Mouse (Mus musculus): Measurements from ENCODE around the gene Il17rc. TPM values are rescaled to one million over a fixed set of nuclear protein-coding genes. Genes with fewer than 3 reads are reported as not detected.

The Il17rc gene
- polyA plus RNA-seq, 1 experiment from 2014 or later = 73.6 TPM

DNA sequence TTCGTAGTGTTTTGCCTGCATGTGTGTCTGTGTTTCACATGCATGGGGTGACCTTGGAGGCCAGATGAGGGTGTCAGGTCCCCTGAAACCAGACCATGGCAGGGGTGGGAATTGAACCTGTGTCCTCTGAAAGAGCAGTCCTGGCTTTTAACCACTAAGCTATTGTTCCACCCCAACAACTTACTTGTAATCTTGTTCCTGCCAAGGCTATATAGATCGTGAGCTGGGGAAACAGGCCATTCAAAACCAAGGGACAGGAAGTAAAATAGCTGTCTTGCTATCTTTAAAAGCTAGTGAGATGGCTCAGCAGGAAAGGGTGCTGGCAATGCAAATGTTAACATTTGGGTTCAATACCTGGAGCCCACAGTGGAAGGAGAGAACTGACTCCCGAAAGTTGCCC, 41.3 kb upstream of the Il17rc start:
- DNase-seq (ENCODE audit: low spot score) = no peak
- Histone ChIP-seq H3K27me3 (ENCODE audit: control insufficient read depth, insufficient read depth, low read length) (no peaks in the 10 kb centered on the region), H3K9ac (ENCODE audit: low read length) (no peak overlapping the region), H3K36me3 (ENCODE audit: control insufficient read depth, insufficient read depth, low read length) (no peaks in the 10 kb centered on the region), H3K4me2 (replicated peaks; ENCODE audit: low read depth) (no peak overlapping the region), H3K4me3 (ENCODE audit: low read depth, low read length) (no peak overlapping the region), H3K27ac (replicated peaks) (no peak overlapping the region), H3K4me1 (replicated peaks; ENCODE audit: control insufficient read depth, insufficient read depth) (no peaks in the 10 kb centered on the region), H3K9me3 (ENCODE audit: control insufficient read depth, low read length) (no peaks in the 10 kb centered on the region)
- 69% methylated on average over 3 of the region's 3 CpGs for WGBS
- ATAC-seq (ENCODE audit: low FRiP score, low TSS enrichment) = no peak
- no peak for TF ChIP-seq EP300 (optimal IDR thresholded peaks at IDR 0.05)
- TF ChIP-seq CTCF (IDR thresholded peaks at IDR 0.05; ENCODE audit: low read depth) = no peak

- no peak for TF ChIP-seq CTCF (IDR thresholded peaks at IDR 0.05; ENCODE audit: low read depth)
- TF ChIP-seq EP300 (optimal IDR thresholded peaks at IDR 0.05) = no peak
- H3K4me1 ChIP-seq (replicated peaks; ENCODE audit: control insufficient read depth, insufficient read depth) = no peaks in the 10 kb centered on the region
- H3K9ac ChIP-seq (ENCODE audit: low read length) = no peak overlapping the region
- no peak overlapping the region for H3K4me3 ChIP-seq (ENCODE audit: low read depth, low read length)
- no peak overlapping the region for H3K4me2 ChIP-seq (replicated peaks; ENCODE audit: low read depth)
- no peaks in the 10 kb centered on the region for H3K9me3 ChIP-seq (ENCODE audit: control insufficient read depth, low read length)
- DNase-seq (ENCODE audit: low spot score) (no peak), ATAC-seq (ENCODE audit: low FRiP score, low TSS enrichment) (peak; percentile 46)
- H3K36me3 ChIP-seq (ENCODE audit: control insufficient read depth, insufficient read depth, low read length) = no peaks in the 10 kb centered on the region
- H3K27me3 ChIP-seq (ENCODE audit: control insufficient read depth, insufficient read depth, low read length) = no peaks in the 10 kb centered on the region
- H3K27ac ChIP-seq (replicated peaks) = no peak overlapping the region
- WGBS = 47% methylated on average over 3 of the region's 3 CpGs
Measured at GRCm38 (mm10) chr6:113430846-113431245, 40.4 kb upstream of the Il17rc start.

- no peaks in the 10 kb centered on the region for H3K27me3 ChIP-seq (ENCODE audit: control insufficient read depth, insufficient read depth, low read length)
- TF ChIP-seq EP300 (optimal IDR thresholded peaks at IDR 0.05) (no peak), CTCF (IDR thresholded peaks at IDR 0.05; ENCODE audit: low read depth) (no peak)
- WGBS = 50% methylated on average over 3 of the region's 3 CpGs
- DNase-seq (ENCODE audit: low spot score) (no peak), ATAC-seq (ENCODE audit: low FRiP score, low TSS enrichment) (no peak)
- no peaks in the 10 kb centered on the region for H3K9me3 ChIP-seq (ENCODE audit: control insufficient read depth, low read length)
- no peak overlapping the region for H3K4me3 ChIP-seq (ENCODE audit: low read depth, low read length)
- H3K4me2 ChIP-seq (replicated peaks; ENCODE audit: low read depth) = no peak overlapping the region
- no peak overlapping the region for H3K27ac ChIP-seq (replicated peaks)
- H3K36me3 ChIP-seq (ENCODE audit: control insufficient read depth, insufficient read depth, low read length) = no peaks in the 10 kb centered on the region
- no peak overlapping the region for H3K9ac ChIP-seq (ENCODE audit: low read length)
- no peaks in the 10 kb centered on the region for H3K4me1 ChIP-seq (replicated peaks; ENCODE audit: control insufficient read depth, insufficient read depth)
Measured at GRCm38 (mm10) chr6:113431801-113432200, 39.4 kb upstream of the Il17rc start.

GRCm38 (mm10) chr6:113433661-113434060, 37.6 kb upstream of the Il17rc start:
- no peak overlapping the region; the same call in 1 of the 2 replicates for H3K4me3 ChIP-seq (ENCODE audit: low read depth, low read length)
- H3K27me3 ChIP-seq (ENCODE audit: control insufficient read depth, insufficient read depth, low read length) = no peaks in the 10 kb centered on the region
- DNase-seq (ENCODE audit: low spot score) (no peak), ATAC-seq (ENCODE audit: low FRiP score, low TSS enrichment) (no peak)
- H3K9ac ChIP-seq (ENCODE audit: low read length) = no peak overlapping the region
- H3K4me1 ChIP-seq (replicated peaks; ENCODE audit: control insufficient read depth, insufficient read depth) = no peaks in the 10 kb centered on the region
- no peaks in the 10 kb centered on the region for H3K36me3 ChIP-seq (ENCODE audit: control insufficient read depth, insufficient read depth, low read length)
- no peak overlapping the region for H3K4me2 ChIP-seq (replicated peaks; ENCODE audit: low read depth)
- no peak overlapping the region for H3K27ac ChIP-seq (replicated peaks)
- no peak for TF ChIP-seq CTCF (IDR thresholded peaks at IDR 0.05; ENCODE audit: low read depth)
- TF ChIP-seq EP300 (optimal IDR thresholded peaks at IDR 0.05) = no peak
- 59% methylated on average over 3 of the region's 3 CpGs for WGBS
- no peaks in the 10 kb centered on the region for H3K9me3 ChIP-seq (ENCODE audit: control insufficient read depth, low read length)

- peak; percentile 90 for ATAC-seq (ENCODE audit: low FRiP score, low TSS enrichment)
- 48% methylated on average over 7 of the region's 7 CpGs for WGBS
- H3K9ac ChIP-seq (ENCODE audit: low read length) = no peak overlapping the region
- no peak overlapping the region for H3K4me3 ChIP-seq (ENCODE audit: low read depth, low read length)
- no peaks in the 10 kb centered on the region for H3K4me1 ChIP-seq (replicated peaks; ENCODE audit: control insufficient read depth, insufficient read depth)
- no peaks in the 10 kb centered on the region for H3K36me3 ChIP-seq (ENCODE audit: control insufficient read depth, insufficient read depth, low read length)
- H3K27me3 ChIP-seq (ENCODE audit: control insufficient read depth, insufficient read depth, low read length) = no peaks in the 10 kb centered on the region
- H3K9me3 ChIP-seq (ENCODE audit: control insufficient read depth, low read length) = no peaks in the 10 kb centered on the region
- H3K27ac ChIP-seq (replicated peaks) = peak overlapping the region; percentile 79
- H3K4me2 ChIP-seq (replicated peaks; ENCODE audit: low read depth) = no peak overlapping the region
- peak; percentile 81 for DNase-seq (ENCODE audit: low spot score)
- TF ChIP-seq CTCF (IDR thresholded peaks at IDR 0.05; ENCODE audit: low read depth) (peak; percentile 28; the same call in 1 of the 2 replicates), EP300 (optimal IDR thresholded peaks at IDR 0.05) (no peak)
Measured at GRCm38 (mm10) chr6:113434691-113435090, 36.5 kb upstream of the Il17rc start.

GRCm38 (mm10) chr6:113435664-113436205, 35.5 kb upstream of the Il17rc start, which contains the start of gene Cidec:
Gene Cidec (minus strand): TSS chr6:113435760.
- H3K4me2 ChIP-seq (replicated peaks; ENCODE audit: low read depth) = no peak within 1 kb of the TSS
- no peak for ATAC-seq (ENCODE audit: low FRiP score, low TSS enrichment)
- no peaks in the 10 kb centered on the region for H3K27me3 ChIP-seq (ENCODE audit: control insufficient read depth, insufficient read depth, low read length)
- peak within 1 kb of the TSS; percentile 79 for H3K27ac ChIP-seq (replicated peaks)
- no peaks in the 10 kb centered on the region for H3K36me3 ChIP-seq (ENCODE audit: control insufficient read depth, insufficient read depth, low read length)
- H3K9ac ChIP-seq (ENCODE audit: low read length) = no peak within 1 kb of the TSS; the same call in 1 of the 2 replicates
- DNase-seq (ENCODE audit: low spot score) = no peak
- no peak within 1 kb of the TSS for H3K4me3 ChIP-seq (ENCODE audit: low read depth, low read length)
- 79% methylated on average over 9 of the region's 9 CpGs for WGBS
- H3K9me3 ChIP-seq (ENCODE audit: control insufficient read depth, low read length) = no peaks in the 10 kb centered on the region
- H3K4me1 ChIP-seq (replicated peaks; ENCODE audit: control insufficient read depth, insufficient read depth) = no peaks in the 10 kb centered on the region
- TF ChIP-seq EP300 (optimal IDR thresholded peaks at IDR 0.05) (no peak), CTCF (IDR thresholded peaks at IDR 0.05; ENCODE audit: low read depth) (no peak)
